25 mouse cellular contexts compared by ENCODE assay signal in the genomic region with DNA sequence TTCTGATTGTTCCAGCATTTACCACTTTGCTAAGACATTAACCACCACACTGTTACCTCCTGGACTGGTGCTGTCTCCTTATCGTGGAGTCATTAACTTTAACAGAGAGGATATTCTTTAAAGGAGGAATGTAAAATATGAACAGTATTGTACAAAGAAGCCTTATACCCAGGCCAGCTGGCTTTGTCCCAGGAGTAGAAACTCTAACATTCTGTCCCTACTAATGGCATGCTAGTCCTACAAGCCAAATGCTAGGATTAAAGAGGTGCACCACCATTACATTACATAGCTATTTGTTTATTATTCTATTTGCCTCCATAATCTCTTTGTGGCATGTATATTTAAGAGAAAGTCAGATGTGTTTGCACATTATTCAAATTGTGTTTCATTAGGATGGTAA.
"Had no signal": no experiment of that assay in that cellular context is flagged by ENCODE, and none has a peak within 500 bp of the region (broad histone marks: within the 10 kb centered on the region; RNA-seq: fewer than 3 reads in every experiment).

No protein-coding gene starts in this region.

- DNase-seq: gastrocnemius, postnatal 10 days; gastrocnemius, postnatal 25 days; heart, adult 18-20 months; heart, postnatal 10 days; heart, postnatal 4 days; kidney, adult 18-20 months; kidney, postnatal 10 days; kidney, postnatal 25 days; kidney, postnatal 4 days; layer of hippocampus, adult 9-11 months; layer of hippocampus, postnatal 36 days; left cerebral cortex, postnatal 4 days had no signal

- H3K9ac ChIP-seq: heart, embryonic 12.5 days; hindbrain, embryonic 12.5 days; hindbrain, embryonic 14.5 days; intestine, embryonic 15.5 days; limb, embryonic 13.5 days; limb, embryonic 15.5 days; liver, embryonic 12.5 days; liver, embryonic 14.5 days had no signal

- H3K36me3 ChIP-seq: heart, embryonic 10.5 days; heart, embryonic 12.5 days; hindbrain, embryonic 10.5 days; hindbrain, embryonic 12.5 days; intestine, embryonic 15.5 days; limb, embryonic 13.5 days; limb, embryonic 15.5 days; liver, embryonic 12.5 days had no signal

- H3K4me1 ChIP-seq: heart, embryonic 10.5 days; heart, embryonic 12.5 days; hindbrain, embryonic 10.5 days; hindbrain, embryonic 12.5 days; intestine, embryonic 15.5 days; limb, embryonic 13.5 days; limb, embryonic 15.5 days; liver, embryonic 12.5 days had no signal

- H3K4me3 ChIP-seq: heart, embryonic 10.5 days; heart, embryonic 12.5 days; hindbrain, embryonic 10.5 days; hindbrain, embryonic 12.5 days; intestine, embryonic 15.5 days; limb, embryonic 13.5 days; limb, embryonic 15.5 days; liver, embryonic 12.5 days had no signal

- ATAC-seq: hindbrain, embryonic 16.5 days; inflammation-experienced regulatory T-cells, adult 6 months; intestine, embryonic 15.5 days; intestine, postnatal 0 days; liver, embryonic 12.5 days had no signal

- H3K4me2 ChIP-seq: heart, embryonic 12.5 days; hindbrain, embryonic 12.5 days; hindbrain, embryonic 14.5 days; intestine, embryonic 15.5 days; limb, embryonic 13.5 days; limb, embryonic 15.5 days; liver, embryonic 12.5 days had no signal

- H3K9me3 ChIP-seq: heart, embryonic 10.5 days; heart, embryonic 12.5 days; hindbrain, embryonic 10.5 days; hindbrain, embryonic 12.5 days; intestine, embryonic 15.5 days; limb, embryonic 13.5 days; limb, embryonic 15.5 days; liver, embryonic 12.5 days had no signal

- H3K27ac ChIP-seq: heart, embryonic 10.5 days; hindbrain, embryonic 10.5 days; hindbrain, embryonic 12.5 days; hindbrain, embryonic 14.5 days; intestine, embryonic 15.5 days; limb, embryonic 13.5 days; limb, embryonic 15.5 days; liver, embryonic 12.5 days; liver, embryonic 14.5 days had no signal

- H3K27me3 ChIP-seq: heart, embryonic 12.5 days; hindbrain, embryonic 12.5 days; intestine, embryonic 15.5 days; limb, embryonic 13.5 days; limb, embryonic 15.5 days; liver, embryonic 12.5 days had no signal
